Mouse (Mus musculus): ENCODE measurements around the gene Trp53bp1. TPM values are rescaled to one million over a fixed set of nuclear protein-coding genes. Genes with fewer than 3 reads are reported as not detected.

Trp53bp1 gene
- polyA plus RNA-seq, 1 experiment = 22.7 TPM

DNA sequence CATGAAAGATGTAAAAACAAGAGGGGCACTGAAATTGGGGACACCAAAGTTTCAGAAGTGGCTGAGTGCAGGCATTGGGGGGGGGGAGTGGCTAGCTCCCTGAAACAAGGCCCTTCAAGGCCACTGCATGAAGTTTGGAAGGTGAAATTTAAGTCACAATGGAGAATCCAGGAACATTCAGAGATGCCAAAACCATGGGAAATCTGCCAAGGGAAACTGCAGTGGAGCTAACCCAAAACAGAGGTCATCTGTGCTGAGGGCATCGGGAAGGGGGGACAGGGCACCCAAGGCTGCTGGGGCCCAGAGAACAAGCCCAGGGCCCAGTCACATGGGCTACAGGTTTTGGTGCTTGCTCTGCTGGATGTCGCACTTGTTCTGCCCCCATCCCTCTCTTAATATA lies 21.4 kb downstream of the Trp53bp1 start:
- no peaks in the 10 kb centered on the region for H3K79me2 ChIP-seq (ENCODE audit: control insufficient read depth, insufficient read depth)
- H3K36me3 ChIP-seq (ENCODE audit: control insufficient read depth, insufficient read depth) = peaks cover 62% of the 10 kb centered on the region
- H3K4me3 ChIP-seq = no peak overlapping the region
- H3K27me3 ChIP-seq (ENCODE audit: control insufficient read depth, insufficient read depth, insufficient read length) = no peaks in the 10 kb centered on the region
- no peak overlapping the region for H3K4me2 ChIP-seq (ENCODE audit: low read depth)
- no peak overlapping the region for H3ac ChIP-seq (ENCODE audit: control insufficient read depth, insufficient read length)
- no peak for TF ChIP-seq CEBPB (IDR thresholded peaks at IDR 0.05; ENCODE audit: insufficient read depth, poor library complexity, severe bottlenecking)
- TF ChIP-seq POLR2AphosphoS2 (IDR thresholded peaks at IDR 0.05; ENCODE audit: insufficient read length, low read depth) = no peak
- no peak for TF ChIP-seq E2F4 (IDR thresholded peaks at IDR 0.05; ENCODE audit: insufficient read depth)
- TF ChIP-seq USF1 (IDR thresholded peaks at IDR 0.05; ENCODE audit: low read depth) = no peak
- TF ChIP-seq MYOD1 (IDR thresholded peaks at IDR 0.05; ENCODE audit: control insufficient read depth in 1 of 3, insufficient read length in 2 of 3, low read depth in 2 of 3) = no peak
- no peak for TF ChIP-seq REST (IDR thresholded peaks at IDR 0.05; ENCODE audit: insufficient read depth, insufficient read length)
- TF ChIP-seq POLR2A (IDR thresholded peaks at IDR 0.05; ENCODE audit: insufficient read length, low read depth) = no peak
- no peak for TF ChIP-seq MAX (IDR thresholded peaks at IDR 0.05; ENCODE audit: low read depth)
- no peak for TF ChIP-seq SRF (IDR thresholded peaks at IDR 0.05; ENCODE audit: control insufficient read depth, insufficient read length, low read depth)
- TF ChIP-seq TCF12 (IDR thresholded peaks at IDR 0.05; ENCODE audit: insufficient read depth, poor library complexity, severe bottlenecking) = no peak
- no peak for TF ChIP-seq TCF3 (IDR thresholded peaks at IDR 0.05; ENCODE audit: insufficient read length, low read depth)
- no peak for TF ChIP-seq MYOG (IDR thresholded peaks at IDR 0.05; ENCODE audit: control insufficient read depth in 1 of 3, insufficient read depth in 1 of 3, insufficient read length in 2 of 3, low read depth in 2 of 3)

DNA sequence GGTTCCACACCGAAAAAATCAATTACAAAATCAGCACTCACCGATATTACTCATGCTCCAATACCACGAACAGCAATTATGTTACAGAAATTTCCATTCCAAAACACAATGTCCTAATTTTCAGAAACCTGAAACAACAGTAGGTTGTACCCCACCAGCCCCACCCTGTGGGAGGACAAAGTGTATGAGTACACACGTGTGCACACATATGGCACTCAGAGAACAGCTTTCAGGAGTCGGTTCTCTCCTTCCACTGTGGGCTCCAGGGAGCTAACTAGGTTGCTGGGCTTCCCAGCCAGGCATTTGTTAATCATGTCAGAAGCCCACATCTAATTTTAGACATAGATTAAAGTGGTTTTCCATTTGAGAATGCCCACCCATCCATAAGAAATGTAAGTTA lies 27.1 kb downstream of the Trp53bp1 start:
- H3K27me3 ChIP-seq (ENCODE audit: control insufficient read depth, insufficient read depth, insufficient read length) = no peaks in the 10 kb centered on the region
- TF ChIP-seq POLR2A (IDR thresholded peaks at IDR 0.05; ENCODE audit: insufficient read length, low read depth) (no peak), MAX (IDR thresholded peaks at IDR 0.05; ENCODE audit: low read depth) (no peak), TCF3 (IDR thresholded peaks at IDR 0.05; ENCODE audit: insufficient read length, low read depth) (no peak), USF1 (IDR thresholded peaks at IDR 0.05; ENCODE audit: low read depth) (no peak), REST (IDR thresholded peaks at IDR 0.05; ENCODE audit: insufficient read depth, insufficient read length) (no peak), MYOG (IDR thresholded peaks at IDR 0.05; ENCODE audit: control insufficient read depth in 1 of 3, insufficient read depth in 1 of 3, insufficient read length in 2 of 3, low read depth in 2 of 3) (no peak), E2F4 (IDR thresholded peaks at IDR 0.05; ENCODE audit: insufficient read depth) (no peak), MYOD1 (IDR thresholded peaks at IDR 0.05; ENCODE audit: control insufficient read depth in 1 of 3, insufficient read length in 2 of 3, low read depth in 2 of 3) (no peak), POLR2AphosphoS2 (IDR thresholded peaks at IDR 0.05; ENCODE audit: insufficient read length, low read depth) (no peak), CEBPB (IDR thresholded peaks at IDR 0.05; ENCODE audit: insufficient read depth, poor library complexity, severe bottlenecking) (no peak), SRF (IDR thresholded peaks at IDR 0.05; ENCODE audit: control insufficient read depth, insufficient read length, low read depth) (no peak), TCF12 (IDR thresholded peaks at IDR 0.05; ENCODE audit: insufficient read depth, poor library complexity, severe bottlenecking) (no peak)
- no peak overlapping the region for H3K4me2 ChIP-seq (ENCODE audit: low read depth)
- H3ac ChIP-seq (ENCODE audit: control insufficient read depth, insufficient read length) = no peak overlapping the region
- peaks cover 31% of the 10 kb centered on the region for H3K36me3 ChIP-seq (ENCODE audit: control insufficient read depth, insufficient read depth)
- H3K4me3 ChIP-seq = no peak overlapping the region
- H3K79me2 ChIP-seq (ENCODE audit: control insufficient read depth, insufficient read depth) = no peaks in the 10 kb centered on the region

DNA sequence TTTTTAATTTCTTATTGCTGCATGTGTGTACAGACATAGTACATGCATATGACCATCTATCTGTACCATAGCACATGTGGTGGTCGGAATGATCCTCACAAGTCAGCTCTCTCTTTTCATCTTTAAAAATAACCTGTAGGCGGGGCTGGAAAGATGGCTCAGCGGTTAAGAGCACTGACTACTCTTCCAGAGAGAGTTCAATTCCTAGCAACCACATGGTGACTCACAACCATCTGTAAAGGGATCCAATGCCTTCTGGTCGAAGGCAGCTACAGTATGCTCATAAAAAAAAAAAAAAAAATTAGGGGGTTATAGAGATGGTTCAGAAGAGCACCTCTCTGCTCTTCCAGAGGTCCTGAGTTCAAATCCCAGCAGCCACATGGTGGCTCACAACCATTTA lies 31.8 kb downstream of the Trp53bp1 start:
- no peak for TF ChIP-seq MAX (IDR thresholded peaks at IDR 0.05; ENCODE audit: low read depth)
- no peaks in the 10 kb centered on the region for H3K79me2 ChIP-seq (ENCODE audit: control insufficient read depth, insufficient read depth)
- H3ac ChIP-seq (ENCODE audit: control insufficient read depth, insufficient read length) = no peak overlapping the region
- H3K4me2 ChIP-seq (ENCODE audit: low read depth) = no peak overlapping the region
- H3K27me3 ChIP-seq (ENCODE audit: control insufficient read depth, insufficient read depth, insufficient read length) = no peaks in the 10 kb centered on the region
- no peak overlapping the region for H3K4me3 ChIP-seq
- H3K36me3 ChIP-seq (ENCODE audit: control insufficient read depth, insufficient read depth) = peaks cover 23% of the 10 kb centered on the region

DNA sequence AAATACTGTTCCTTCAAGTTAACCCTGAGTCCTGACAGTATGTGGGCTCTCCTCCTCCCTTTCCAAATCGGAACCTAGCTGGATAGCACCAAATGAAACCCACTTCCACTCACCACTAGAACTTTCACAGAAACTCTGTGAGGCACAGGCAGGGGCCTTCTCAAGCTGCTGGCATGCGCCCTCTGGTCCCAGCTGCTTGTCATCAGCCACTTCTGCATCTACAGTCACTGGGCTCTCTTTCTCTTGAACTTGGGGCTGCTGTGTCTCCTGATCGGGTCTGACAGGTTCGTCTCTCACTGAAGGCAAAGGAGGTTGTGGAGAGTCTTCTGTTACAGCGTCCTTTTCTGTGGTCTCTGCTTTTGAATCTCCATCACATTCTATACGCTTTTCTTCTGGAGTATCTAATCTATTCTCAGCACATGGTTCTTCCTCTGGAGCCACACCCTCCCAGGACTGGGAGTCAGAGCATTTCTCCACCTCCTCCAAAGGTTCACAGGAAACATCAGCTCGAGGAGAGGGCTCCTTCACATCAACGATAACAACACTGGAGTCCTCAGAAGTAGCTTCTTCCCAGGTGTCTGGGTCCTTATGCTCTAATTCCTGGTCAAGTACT lies 35.6 kb downstream of the Trp53bp1 start:
- no peaks in the 10 kb centered on the region for H3K27me3 ChIP-seq (ENCODE audit: control insufficient read depth, insufficient read depth, insufficient read length)
- no peak overlapping the region for H3ac ChIP-seq (ENCODE audit: control insufficient read depth, insufficient read length)
- H3K4me3 ChIP-seq = no peak overlapping the region
- TF ChIP-seq USF1 (IDR thresholded peaks at IDR 0.05; ENCODE audit: low read depth) (no peak), TCF3 (IDR thresholded peaks at IDR 0.05; ENCODE audit: insufficient read length, low read depth) (no peak), MYOG (IDR thresholded peaks at IDR 0.05; ENCODE audit: control insufficient read depth in 1 of 3, insufficient read depth in 1 of 3, insufficient read length in 2 of 3, low read depth in 2 of 3) (no peak), E2F4 (IDR thresholded peaks at IDR 0.05; ENCODE audit: insufficient read depth) (no peak), SRF (IDR thresholded peaks at IDR 0.05; ENCODE audit: control insufficient read depth, insufficient read length, low read depth) (no peak), REST (IDR thresholded peaks at IDR 0.05; ENCODE audit: insufficient read depth, insufficient read length) (no peak), POLR2A (IDR thresholded peaks at IDR 0.05; ENCODE audit: insufficient read length, low read depth) (no peak), TCF12 (IDR thresholded peaks at IDR 0.05; ENCODE audit: insufficient read depth, poor library complexity, severe bottlenecking) (no peak), MYOD1 (IDR thresholded peaks at IDR 0.05; ENCODE audit: control insufficient read depth in 1 of 3, insufficient read length in 2 of 3, low read depth in 2 of 3) (no peak), CEBPB (IDR thresholded peaks at IDR 0.05; ENCODE audit: insufficient read depth, poor library complexity, severe bottlenecking) (no peak), POLR2AphosphoS2 (IDR thresholded peaks at IDR 0.05; ENCODE audit: insufficient read length, low read depth) (no peak), MAX (IDR thresholded peaks at IDR 0.05; ENCODE audit: low read depth) (no peak)
- H3K79me2 ChIP-seq (ENCODE audit: control insufficient read depth, insufficient read depth) = no peaks in the 10 kb centered on the region
- H3K4me2 ChIP-seq (ENCODE audit: low read depth) = no peak overlapping the region
- H3K36me3 ChIP-seq (ENCODE audit: control insufficient read depth, insufficient read depth) = peaks cover 29% of the 10 kb centered on the region

DNA sequence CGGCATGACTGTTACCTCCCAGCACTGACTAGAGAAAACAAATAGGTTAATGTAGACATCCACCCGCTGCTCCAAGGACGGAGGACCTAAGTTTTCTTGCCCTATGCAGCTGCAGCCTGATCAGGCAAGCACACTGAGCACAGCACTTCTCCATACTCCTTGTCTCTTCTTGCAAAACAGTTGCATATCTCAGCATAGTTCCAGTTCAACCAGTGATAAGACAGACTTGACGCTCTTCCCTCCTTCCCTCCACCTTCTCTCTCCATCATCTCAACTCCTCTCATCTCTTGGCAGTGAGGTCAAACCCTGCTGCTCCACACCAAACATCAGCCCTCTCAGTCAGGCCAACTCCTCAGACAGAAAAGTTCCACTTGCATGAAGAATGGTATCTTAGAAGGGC lies 43.1 kb downstream of the Trp53bp1 start:
- Histone ChIP-seq H3K4me3 (no peak overlapping the region), H3K79me2 (ENCODE audit: control insufficient read depth, insufficient read depth) (no peaks in the 10 kb centered on the region), H3K36me3 (ENCODE audit: control insufficient read depth, insufficient read depth) (peaks cover 28% of the 10 kb centered on the region), H3K4me2 (ENCODE audit: low read depth) (no peak overlapping the region), H3K27me3 (ENCODE audit: control insufficient read depth, insufficient read depth, insufficient read length) (no peaks in the 10 kb centered on the region), H3ac (ENCODE audit: control insufficient read depth, insufficient read length) (no peak overlapping the region)
- TF ChIP-seq MAX (IDR thresholded peaks at IDR 0.05; ENCODE audit: low read depth) (no peak), USF1 (IDR thresholded peaks at IDR 0.05; ENCODE audit: low read depth) (no peak), E2F4 (IDR thresholded peaks at IDR 0.05; ENCODE audit: insufficient read depth) (no peak), SRF (IDR thresholded peaks at IDR 0.05; ENCODE audit: control insufficient read depth, insufficient read length, low read depth) (no peak), POLR2AphosphoS2 (IDR thresholded peaks at IDR 0.05; ENCODE audit: insufficient read length, low read depth) (no peak), CEBPB (IDR thresholded peaks at IDR 0.05; ENCODE audit: insufficient read depth, poor library complexity, severe bottlenecking) (no peak), REST (IDR thresholded peaks at IDR 0.05; ENCODE audit: insufficient read depth, insufficient read length) (no peak), MYOD1 (IDR thresholded peaks at IDR 0.05; ENCODE audit: control insufficient read depth in 1 of 3, insufficient read length in 2 of 3, low read depth in 2 of 3) (no peak)
